Mouse (Mus musculus) heart, postnatal 0 days (tissue): ENCODE measurements around the gene Serpinh1. TPM values are rescaled to one million over a fixed set of nuclear protein-coding genes. Genes with fewer than 3 reads are reported as not detected.

ENCODE experiments used
- ATAC-seq: fragments of 200-750 bp; cut with Nextera tagmentation; 2 replicates; pipeline ENCODE4 v1.8.0; 2017; ENCODE audit warnings: low read depth, moderate number of reproducible peaks, moderate library complexity; ENCODE audit not compliant: insufficient read depth
- DNase-seq: peaks from one replicate; pipeline ENCODE4 v3.0.0-alpha.2; 2016; ENCODE audit warnings: low spot score
- H3K27ac ChIP-seq: fragments of 300-500 bp; sonication (generic); 2 replicates; pipeline ENCODE4 v1.5.1; 2014; ENCODE audit warnings: low read depth, mild to moderate bottlenecking
- H3K27me3 ChIP-seq: fragments of 300-500 bp; sonication (generic); 2 replicates; pipeline ENCODE4 v1.6.1; 2014; ENCODE audit warnings: low read length, mixed read lengths; ENCODE audit not compliant: control insufficient read depth, insufficient read depth
- H3K36me3 ChIP-seq: fragments of 300-500 bp; sonication (generic); replicated peaks from 2 replicates; pipeline ENCODE4 v1.6.1; 2014; ENCODE audit warnings: low read length, mixed read lengths; ENCODE audit not compliant: control insufficient read depth, insufficient read depth
- H3K4me1 ChIP-seq: fragments of 300-500 bp; sonication (generic); 2 replicates; pipeline ENCODE4 v1.6.1; 2014; ENCODE audit warnings: antibody characterized with exemption; ENCODE audit not compliant: control insufficient read depth, insufficient read depth
- H3K4me2 ChIP-seq: fragments of 300-500 bp; sonication (generic); 2 replicates; pipeline ENCODE4 v1.6.1; 2014; ENCODE audit warnings: low read depth, mild to moderate bottlenecking, low read length, moderate library complexity
- H3K4me3 ChIP-seq: fragments of 300-500 bp; sonication (generic); 2 replicates; pipeline ENCODE4 v1.5.1; 2014; ENCODE audit warnings: low read depth, low read length
- H3K9ac ChIP-seq: fragments of 300-500 bp; sonication (generic); replicated peaks from 2 replicates; pipeline ENCODE4 v1.6.1; 2014; ENCODE audit warnings: low read depth, low read length, mixed read lengths
- H3K9me3 ChIP-seq: fragments of 300-500 bp; sonication (generic); replicated peaks from 2 replicates; pipeline ENCODE4 v1.6.1; 2016; ENCODE audit warnings: low read length; ENCODE audit not compliant: control insufficient read depth
- CTCF ChIP-seq: IDR thresholded peaks from 2 replicates; pipeline ENCODE4 v1.5.1; 2016; ENCODE audit warnings: antibody characterized with exemption, control low read depth, low read depth
- EP300 ChIP-seq: IDR thresholded peaks from 2 replicates; pipeline ENCODE4 v1.6.1; 2016; ENCODE audit warnings: antibody characterized with exemption, low read depth
- WGBS: fragments of 180-500 bp; shearing (Covaris S2); extraction: QIAGEN DNeasy Blood & Tissue Kit; methylation state at CpG from one replicate; pipeline ENCODE4 v1.1.7; 2014; 5-methylcytosine and 5-hydroxymethylcytosine counted together
- polyA plus RNA-seq: library from polyadenylated mRNA; unstranded; fragments of >200 nt; fragmentation: Nextera tagmentation; extraction: Ambion mirVana; gene quantifications from 2 replicates; pipeline ENCODE4 v1.2.1, GENCODE M21; 2015
- total RNA-seq: library from RNA; depleted of rRNA; stranded (reverse); fragments of >200 nt; gene quantifications from 2 replicates; pipeline ENCODE4 v1.2.3, GENCODE M21; 2014; ENCODE audit warnings: low replicate concordance

Gene Serpinh1
- total and polyA plus RNA-seq, 2 experiments from 2014 or later: 522 to 811 TPM

GRCm38 (mm10) chr7:99332774-99333480, 20.1 kb downstream of the Serpinh1 start:
- TF ChIP-seq CTCF: peak; percentile 97
- TF ChIP-seq EP300: no peak

GRCm38 (mm10) chr7:99330012-99330411, 23.0 kb downstream of the Serpinh1 start:
- H3K9me3 ChIP-seq: no peaks in the 10 kb centered on the region
- WGBS: 81% methylated on average over 5 of the region's 5 CpGs
- ATAC-seq (no peak), DNase-seq (no peak)
- no peaks in the 10 kb centered on the region for H3K4me1 ChIP-seq
- no peak overlapping the region for H3K4me3 ChIP-seq
- H3K9ac ChIP-seq: no peak overlapping the region
- H3K27ac ChIP-seq: no peak overlapping the region
- no peak for TF ChIP-seq CTCF
- 0 out of 2 replicates have a peak, but pooled peaks cover 6% of the 10 kb centered on the region for H3K27me3 ChIP-seq
- H3K4me2 ChIP-seq: no peak overlapping the region
- no peaks in the 10 kb centered on the region for H3K36me3 ChIP-seq

More at GRCm38 (mm10) chr7:99332774-99333480, 20.1 kb downstream of the Serpinh1 start:
- Histone ChIP-seq H3K4me2 (no peak overlapping the region), H3K4me1 (no peaks in the 10 kb centered on the region), H3K27me3 (no peaks in the 10 kb centered on the region), H3K9me3 (no peaks in the 10 kb centered on the region), H3K9ac (no peak overlapping the region), H3K27ac (no peak overlapping the region), H3K36me3 (no peaks in the 10 kb centered on the region), H3K4me3 (no peak overlapping the region)
- DNase-seq (peak; percentile 79), ATAC-seq (peak; percentile 87)
- 30% methylated on average over 12 of the region's 12 CpGs for WGBS

- DNase-seq: no peak
- WGBS: 67% methylated on average over 4 of the region's 4 CpGs
- H3K4me2 ChIP-seq: no peak overlapping the region
- no peaks in the 10 kb centered on the region for H3K4me1 ChIP-seq
- 0 out of 2 replicates have a peak, but pooled peaks cover 10% of the 10 kb centered on the region for H3K27me3 ChIP-seq
- TF ChIP-seq CTCF: no peak
- no peak for TF ChIP-seq EP300
- no peak overlapping the region for H3K4me3 ChIP-seq
- H3K9me3 ChIP-seq: no peaks in the 10 kb centered on the region
- H3K27ac ChIP-seq: no peak overlapping the region
- no peak overlapping the region for H3K9ac ChIP-seq
- H3K36me3 ChIP-seq: no peaks in the 10 kb centered on the region
- no peak for ATAC-seq
Measured at GRCm38 (mm10) chr7:99328847-99329246, 24.2 kb downstream of the Serpinh1 start.

- 74% methylated on average over 6 of the region's 6 CpGs for WGBS
- Histone ChIP-seq H3K27ac (no peak overlapping the region), H3K9me3 (no peaks in the 10 kb centered on the region), H3K4me2 (no peak overlapping the region), H3K36me3 (no peaks in the 10 kb centered on the region), H3K9ac (no peak overlapping the region), H3K4me1 (no peaks in the 10 kb centered on the region), H3K27me3 (0 out of 2 replicates have a peak, but pooled peaks cover 10% of the 10 kb centered on the region), H3K4me3 (no peak overlapping the region)
- TF ChIP-seq CTCF (no peak), EP300 (no peak)
- no peak for DNase-seq
- ATAC-seq: no peak
Measured at GRCm38 (mm10) chr7:99326128-99326527, 26.9 kb downstream of the Serpinh1 start.

GRCm38 (mm10) chr7:99324810-99325209, 28.2 kb downstream of the Serpinh1 start:
- Histone ChIP-seq H3K9ac (no peak overlapping the region), H3K27me3 (0 out of 2 replicates have a peak, but pooled peaks cover 10% of the 10 kb centered on the region), H3K36me3 (no peaks in the 10 kb centered on the region), H3K4me1 (no peaks in the 10 kb centered on the region), H3K9me3 (no peaks in the 10 kb centered on the region), H3K4me3 (no peak overlapping the region), H3K27ac (no peak overlapping the region), H3K4me2 (no peak overlapping the region)
- ATAC-seq: no peak
- TF ChIP-seq CTCF (no peak), EP300 (no peak)
- no peak for DNase-seq
- 52% methylated on average over 10 of the region's 10 CpGs for WGBS

- H3K36me3 ChIP-seq: no peaks in the 10 kb centered on the region
- no peak for DNase-seq
- no peak overlapping the region for H3K4me2 ChIP-seq
- H3K27ac ChIP-seq: no peak overlapping the region
- H3K9me3 ChIP-seq: no peaks in the 10 kb centered on the region
- ATAC-seq: no peak
- TF ChIP-seq CTCF (no peak), EP300 (no peak)
- 77% methylated on average over 9 of the region's 9 CpGs for WGBS
- H3K9ac ChIP-seq: no peak overlapping the region
- H3K27me3 ChIP-seq: 0 out of 2 replicates have a peak, but pooled peaks cover 10% of the 10 kb centered on the region
- H3K4me3 ChIP-seq: no peak overlapping the region
- no peaks in the 10 kb centered on the region for H3K4me1 ChIP-seq
Measured at GRCm38 (mm10) chr7:99323321-99323700, 29.7 kb downstream of the Serpinh1 start.
